21 mouse cellular contexts compared by ENCODE assay signal in the genomic region with DNA sequence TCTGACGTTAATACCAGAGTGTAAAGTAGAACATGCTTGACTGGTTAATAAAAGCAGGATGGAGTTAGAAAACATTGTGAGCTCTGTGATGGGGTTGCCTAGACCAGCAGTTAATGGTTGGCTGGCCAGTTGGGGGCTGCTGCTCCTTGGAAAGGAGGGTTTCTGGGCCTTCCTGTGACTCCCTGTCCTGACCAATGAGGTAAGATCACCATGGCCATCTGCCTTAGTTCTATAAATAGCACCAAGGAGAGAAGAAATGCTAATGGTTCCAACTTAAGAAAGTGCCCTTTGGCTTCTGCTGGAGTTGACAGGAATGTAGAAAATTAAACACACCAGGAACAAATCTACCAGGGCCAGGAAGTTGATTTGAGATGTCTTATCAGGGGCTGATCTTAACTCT. TPM values are rescaled to one million over a fixed set of nuclear protein-coding genes. Genes with fewer than 3 reads are reported as not detected.
DNase-seq lines count a peak whose midpoint lies in the region; ATAC-seq and TF ChIP-seq lines count a peak whose summit lies in the region.
"Had no signal": no experiment of that assay in that cellular context is flagged by ENCODE, and none has a peak within 500 bp of the region (broad histone marks: within the 10 kb centered on the region; RNA-seq: fewer than 3 reads in every experiment).

No protein-coding gene starts in this region.

- no peak for TF ChIP-seq CTCF in kidney, postnatal 0 days (IDR thresholded peaks at IDR 0.05; ENCODE audit: low read depth)

- no peaks in the 10 kb centered on the region for H3K36me3 ChIP-seq in embryonic facial prominence, embryonic 12.5 days
- no peaks in the 10 kb centered on the region for H3K36me3 ChIP-seq in embryonic facial prominence, embryonic 10.5 days (replicated peaks)
- no peaks in the 10 kb centered on the region for H3K36me3 ChIP-seq in heart, embryonic 16.5 days (ENCODE audit: control insufficient read depth, insufficient read depth)
- H3K36me3 ChIP-seq in kidney, embryonic 15.5 days: no peaks in the 10 kb centered on the region
- H3K36me3 ChIP-seq in kidney, embryonic 14.5 days (ENCODE audit: control insufficient read depth, insufficient read depth, low read length): no peaks in the 10 kb centered on the region
- no peaks in the 10 kb centered on the region for H3K36me3 ChIP-seq in kidney, postnatal 0 days (ENCODE audit: insufficient read depth, low read length)
- H3K36me3 ChIP-seq: embryonic facial prominence, embryonic 15.5 days; hindbrain, embryonic 13.5 days; intestine, embryonic 15.5 days; liver, embryonic 13.5 days; midbrain, embryonic 13.5 days had no signal

- H3K27me3 ChIP-seq in embryonic facial prominence, embryonic 12.5 days: no peaks in the 10 kb centered on the region
- H3K27me3 ChIP-seq in embryonic facial prominence, embryonic 10.5 days (replicated peaks; ENCODE audit: low read depth, poor library complexity, severe bottlenecking): no peaks in the 10 kb centered on the region
- H3K27me3 ChIP-seq in heart, embryonic 16.5 days (ENCODE audit: control insufficient read depth, insufficient read depth, low read length): no peaks in the 10 kb centered on the region
- no peaks in the 10 kb centered on the region for H3K27me3 ChIP-seq in kidney, embryonic 15.5 days
- H3K27me3 ChIP-seq in kidney, embryonic 14.5 days (ENCODE audit: control insufficient read depth, insufficient read depth, low read length): no peaks in the 10 kb centered on the region
- no peaks in the 10 kb centered on the region for H3K27me3 ChIP-seq in kidney, postnatal 0 days (ENCODE audit: insufficient read depth, low read length)
- H3K27me3 ChIP-seq: embryonic facial prominence, embryonic 15.5 days; hindbrain, embryonic 13.5 days; intestine, embryonic 15.5 days; limb, embryonic 12.5 days; liver, embryonic 13.5 days; midbrain, embryonic 13.5 days had no signal

- WGBS in embryonic facial prominence, embryonic 12.5 days: 35% methylated on average over 1 of the region's 1 CpGs
- 56% methylated on average over 1 of the region's 1 CpGs for WGBS in embryonic facial prominence, embryonic 10.5 days
- WGBS in heart, embryonic 16.5 days: 62% methylated on average over 1 of the region's 1 CpGs
- WGBS in kidney, embryonic 15.5 days: 38% methylated on average over 1 of the region's 1 CpGs
- 34% methylated on average over 1 of the region's 1 CpGs for WGBS in kidney, embryonic 14.5 days
- WGBS in kidney, postnatal 0 days: 26% methylated on average over 1 of the region's 1 CpGs

- peak overlapping the region; percentile 57; the same call in 1 of the 2 replicates for H3K27ac ChIP-seq in embryonic facial prominence, embryonic 12.5 days
- H3K27ac ChIP-seq in embryonic facial prominence, embryonic 10.5 days (replicated peaks): no peak overlapping the region
- H3K27ac ChIP-seq in heart, embryonic 16.5 days (ENCODE audit: low read length): peak overlapping the region; percentile 17; the same call in 1 of the 2 replicates
- peak overlapping the region; percentile 42; the same call in 1 of the 2 replicates for H3K27ac ChIP-seq in kidney, embryonic 15.5 days
- no peak overlapping the region for H3K27ac ChIP-seq in kidney, embryonic 14.5 days (ENCODE audit: low read depth, low read length)
- no peak overlapping the region for H3K27ac ChIP-seq in kidney, postnatal 0 days
- H3K27ac ChIP-seq: embryonic facial prominence, embryonic 15.5 days; hindbrain, embryonic 13.5 days; intestine, embryonic 15.5 days; layer of hippocampus, adult 2 months; limb, embryonic 12.5 days; liver, embryonic 13.5 days; midbrain, embryonic 13.5 days had no signal

- no peak overlapping the region for H3K9ac ChIP-seq in embryonic facial prominence, embryonic 12.5 days
- no peak overlapping the region for H3K9ac ChIP-seq in heart, embryonic 16.5 days (ENCODE audit: low read length)
- H3K9ac ChIP-seq in kidney, embryonic 15.5 days: no peak overlapping the region
- no peak overlapping the region for H3K9ac ChIP-seq in kidney, embryonic 14.5 days (ENCODE audit: low read depth, low read length)
- no peak overlapping the region for H3K9ac ChIP-seq in kidney, postnatal 0 days (ENCODE audit: low read depth, low read length)
- H3K9ac ChIP-seq: embryonic facial prominence, embryonic 15.5 days; hindbrain, embryonic 13.5 days; intestine, embryonic 15.5 days; limb, embryonic 12.5 days; liver, embryonic 13.5 days; lung, embryonic 14.5 days; midbrain, embryonic 13.5 days had no signal

- peaks cover 22% of the 10 kb centered on the region for H3K4me1 ChIP-seq in embryonic facial prominence, embryonic 12.5 days
- peaks cover 24% of the 10 kb centered on the region for H3K4me1 ChIP-seq in embryonic facial prominence, embryonic 10.5 days
- H3K4me1 ChIP-seq in heart, embryonic 16.5 days (ENCODE audit: control insufficient read depth, insufficient read depth, low read length): peaks cover 47% of the 10 kb centered on the region
- H3K4me1 ChIP-seq in kidney, embryonic 15.5 days: peaks cover 16% of the 10 kb centered on the region
- peaks cover 10% of the 10 kb centered on the region for H3K4me1 ChIP-seq in kidney, embryonic 14.5 days (ENCODE audit: control insufficient read depth, insufficient read depth, low read length)
- peaks cover 5% of the 10 kb centered on the region for H3K4me1 ChIP-seq in kidney, postnatal 0 days (replicated peaks; ENCODE audit: insufficient read depth, low read length)
- H3K4me1 ChIP-seq: intestine, embryonic 15.5 days had no signal

- no peaks in the 10 kb centered on the region for H3K9me3 ChIP-seq in embryonic facial prominence, embryonic 12.5 days
- H3K9me3 ChIP-seq in embryonic facial prominence, embryonic 10.5 days: no peaks in the 10 kb centered on the region
- H3K9me3 ChIP-seq in heart, embryonic 16.5 days (replicated peaks; ENCODE audit: control insufficient read depth, low read length): no peaks in the 10 kb centered on the region
- H3K9me3 ChIP-seq in kidney, embryonic 15.5 days (replicated peaks): no peaks in the 10 kb centered on the region
- no peaks in the 10 kb centered on the region for H3K9me3 ChIP-seq in kidney, embryonic 14.5 days (ENCODE audit: control insufficient read depth, low read length)
- no peaks in the 10 kb centered on the region for H3K9me3 ChIP-seq in kidney, postnatal 0 days (replicated peaks; ENCODE audit: low read length)
- H3K9me3 ChIP-seq: embryonic facial prominence, embryonic 15.5 days; hindbrain, embryonic 13.5 days; intestine, embryonic 15.5 days; limb, embryonic 12.5 days; liver, embryonic 13.5 days; megakaryocyte, embryonic 14.5 days; midbrain, embryonic 13.5 days had no signal

- no peak overlapping the region for H3K4me2 ChIP-seq in embryonic facial prominence, embryonic 12.5 days (replicated peaks)
- H3K4me2 ChIP-seq in heart, embryonic 16.5 days (ENCODE audit: low read depth, low read length): no peak overlapping the region
- no peak overlapping the region for H3K4me2 ChIP-seq in kidney, embryonic 15.5 days
- no peak overlapping the region for H3K4me2 ChIP-seq in kidney, embryonic 14.5 days (replicated peaks; ENCODE audit: low read depth, low read length)
- H3K4me2 ChIP-seq in kidney, postnatal 0 days (ENCODE audit: low read length): no peak overlapping the region
- H3K4me2 ChIP-seq: embryonic facial prominence, embryonic 15.5 days; hindbrain, embryonic 13.5 days; intestine, embryonic 15.5 days; limb, embryonic 12.5 days; liver, embryonic 13.5 days; lung, embryonic 14.5 days; midbrain, embryonic 13.5 days had no signal

- ATAC-seq in embryonic facial prominence, embryonic 12.5 days (ENCODE audit: insufficient number of reproducible peaks, insufficient read depth, low FRiP score, low TSS enrichment): no peak
- ATAC-seq in heart, embryonic 16.5 days (replicated peaks; ENCODE audit: extremely low read depth, insufficient read depth, low FRiP score): no peak
- ATAC-seq in kidney, embryonic 15.5 days (replicated peaks; ENCODE audit: low FRiP score): peak; percentile 66; the same call in 1 of the 2 replicates
- ATAC-seq in kidney, embryonic 14.5 days (ENCODE audit: low FRiP score, low TSS enrichment): no peak
- peak; percentile 54; the same call in 1 of the 2 replicates for ATAC-seq in kidney, postnatal 0 days (replicated peaks; ENCODE audit: low FRiP score, low read depth)
- ATAC-seq in inflammation-experienced regulatory T-cells, adult 6 months: no peak
- ATAC-seq: CD4-positive, CD25-positive, alpha-beta regulatory T cell, adult 4 months; forebrain, embryonic 16.5 days; intestine, embryonic 15.5 days had no signal

- H3K4me3 ChIP-seq in embryonic facial prominence, embryonic 12.5 days: no peak overlapping the region
- H3K4me3 ChIP-seq in embryonic facial prominence, embryonic 10.5 days: no peak overlapping the region
- H3K4me3 ChIP-seq in heart, embryonic 16.5 days (ENCODE audit: low read length): no peak overlapping the region
- no peak overlapping the region for H3K4me3 ChIP-seq in kidney, embryonic 15.5 days (replicated peaks)
- no peak overlapping the region for H3K4me3 ChIP-seq in kidney, embryonic 14.5 days (ENCODE audit: low read length)
- H3K4me3 ChIP-seq in kidney, postnatal 0 days (replicated peaks; ENCODE audit: low read depth, low read length): no peak overlapping the region
- H3K4me3 ChIP-seq: embryonic facial prominence, embryonic 15.5 days; hindbrain, embryonic 13.5 days; intestine, embryonic 15.5 days; layer of hippocampus, adult 2 months; limb, embryonic 12.5 days; liver, embryonic 13.5 days; megakaryocyte, embryonic 14.5 days; midbrain, embryonic 13.5 days had no signal

- no peak for DNase-seq in embryonic facial prominence, embryonic 10.5 days (ENCODE audit: low spot score)
- no peak for DNase-seq in heart, adult 9 months (ENCODE audit: low spot score in 2 of 2)
- DNase-seq in kidney, postnatal 0 days (ENCODE audit: low spot score): peak; percentile 32
- DNase-seq: liver, embryonic 13.5 days; lung, embryonic 14.5 days; thymus, adult 2 months; thymus, postnatal 4 days had no signal

RNA-seq across cellular contexts. Expression of a gene that starts 42.8 kb away (rescaled TPM):
- polyA plus RNA-seq in embryonic facial prominence, embryonic 12.5 days (2016; fragmentation: Nextera tagmentation; extraction: Ambion mirVana): 21.2 and 22.7 TPM in 2 replicates
- 9.9 and 13.1 TPM in 2 replicates for polyA plus RNA-seq in embryonic facial prominence, embryonic 10.5 days (2016; fragmentation: Nextera tagmentation; extraction: Ambion mirVana)
- polyA plus RNA-seq in heart, embryonic 16.5 days (2015; fragmentation: Nextera tagmentation; extraction: Ambion mirVana): 19.9 and 23.2 TPM in 2 replicates
- 7.7 and 8.4 TPM in 2 replicates for polyA plus RNA-seq in kidney, embryonic 15.5 days (2015; fragmentation: Nextera tagmentation; extraction: Ambion mirVana)
- 4.9 and 7.6 TPM in 2 replicates for polyA plus RNA-seq in kidney, embryonic 14.5 days (2014; fragmentation: Nextera tagmentation; extraction: Ambion mirVana)
- polyA plus RNA-seq in kidney, postnatal 0 days (2015; fragmentation: Nextera tagmentation; extraction: Ambion mirVana): 5.2 and 5.6 TPM in 2 replicates
- 10 to 100 TPM in 2 of 3 experiments, 1 to 10 TPM in 1; 7.6 to 11.6 (median 10.8) TPM for polyA plus RNA-seq in inflammation-experienced regulatory T-cells, adult 6 months (2017; shearing (Covaris generic))

Comparison
In these comparisons a context has a peak if more than half of its experiments do, and no peak if none do; other contexts are left out.
1. ATAC-seq: peak in kidney, embryonic 15.5 days (single experiment) and kidney, postnatal 0 days (single experiment); none in embryonic facial prominence, embryonic 12.5 days (single experiment), heart, embryonic 16.5 days (single experiment), kidney, embryonic 14.5 days (single experiment) and inflammation-experienced regulatory T-cells, adult 6 months (single experiment).
2. H3K27ac ChIP-seq: peak in embryonic facial prominence, embryonic 12.5 days (single experiment), heart, embryonic 16.5 days (single experiment) and kidney, embryonic 15.5 days (single experiment); none in embryonic facial prominence, embryonic 10.5 days (single experiment), kidney, embryonic 14.5 days (single experiment) and kidney, postnatal 0 days (single experiment).